Mouse (Mus musculus): ENCODE results near the gene Pin1rt1.
A peak's percentile ranks its signal among the peaks of the same experiment; 100 is the strongest.

DNA sequence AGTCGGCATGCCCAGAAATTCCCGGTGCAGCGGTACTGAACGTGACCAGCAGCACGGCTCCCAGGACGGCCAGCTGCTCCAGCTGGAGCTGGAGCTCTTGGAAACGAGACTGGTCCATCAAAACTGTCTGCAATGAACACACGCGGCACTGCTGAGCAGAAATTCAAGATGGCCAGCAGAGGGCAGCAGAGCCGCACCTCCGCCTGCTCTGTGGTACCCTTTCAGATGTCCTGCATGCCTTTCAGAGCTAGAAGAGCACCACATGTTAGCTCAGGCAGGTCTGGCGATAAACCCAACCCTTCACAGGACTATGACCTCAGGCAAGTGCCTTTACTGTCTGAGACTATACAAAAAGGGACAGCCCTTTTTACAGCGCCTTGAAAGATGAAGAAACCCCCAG is 30.8 kb downstream of the Pin1rt1 start:
- TF ChIP-seq CTCF (IDR thresholded peaks at IDR 0.05; ENCODE audit: control insufficient read depth, insufficient read depth, insufficient replicate concordance, low read depth, low read length) (peak; percentile 95), POLR2A (IDR thresholded peaks at IDR 0.05; ENCODE audit: control insufficient read depth, low read depth, low read length) (0 out of 2 replicates have a peak, but pooled peaks have one; percentile 29)

Measured in testis, adult 2 months (tissue).